ENCODE assay signal across 8 mouse cellular contexts in the genomic region with DNA sequence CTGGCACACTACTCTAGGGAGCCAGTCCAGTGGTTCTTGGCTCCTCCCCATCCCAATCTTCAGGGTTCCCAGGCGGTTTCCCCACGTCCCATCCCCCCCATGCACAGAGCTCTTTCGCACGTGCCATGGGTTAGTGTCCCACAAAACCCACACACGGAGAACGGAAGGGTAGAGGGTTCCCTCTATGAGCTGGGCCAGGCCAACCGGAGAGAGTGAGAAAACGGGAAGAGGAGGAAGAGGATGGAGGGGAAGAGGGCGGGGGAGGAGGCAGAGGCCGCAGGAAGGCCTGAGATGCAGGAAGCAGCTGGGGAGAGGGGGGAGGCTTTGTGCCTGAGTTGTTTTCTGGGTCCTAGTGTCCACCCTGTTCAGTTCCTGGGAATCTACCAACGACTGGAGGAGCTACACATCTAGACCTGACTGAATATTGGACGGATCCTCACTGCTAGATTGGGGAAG. TPM values are rescaled to one million over a fixed set of nuclear protein-coding genes. Genes with fewer than 3 reads are reported as not detected.
DNase-seq lines count a peak whose midpoint lies in the region; TF ChIP-seq lines count a peak whose summit lies in the region.

No protein-coding gene starts in this region.

- peak; percentile 64 for DNase-seq in adrenal gland, adult 18-20 months (ENCODE audit: low spot score in 2 of 2)
- DNase-seq in gastrocnemius, adult 8-10 months (ENCODE audit: low spot score in 2 of 2), result peak; percentile 60 to 77
- peak; percentile 92 for DNase-seq in hindlimb bud, embryonic 11.5 days (ENCODE audit: extremely low spot score, low read depth, low spot score)
- peak; percentile 75 to 88 for DNase-seq in left cerebral cortex, postnatal 10 days (ENCODE audit: extremely low spot score in 1 of 2, low spot score in 2 of 2)
- peak; percentile 75 for DNase-seq in right cerebral cortex, postnatal 14 days
- DNase-seq in yolk sac, embryonic 10.5 days (ENCODE audit: low spot score), result peak; percentile 88

- TF ChIP-seq POLR2A in cortical plate, adult 2 months (IDR thresholded peaks at IDR 0.05; ENCODE audit: extremely low read depth, insufficient read depth, low read length), result peak; percentile 40; the same call in 1 of the 2 replicates

- peak overlapping the region; percentile 82 for H3K27ac ChIP-seq in cortical plate, adult 2 months (ENCODE audit: insufficient read depth, low read length)

- H3K4me3 ChIP-seq in cortical plate, adult 2 months (ENCODE audit: insufficient read depth, low read length), result peak overlapping the region; percentile 53
- peak overlapping the region; percentile 99 for H3K4me3 ChIP-seq in megakaryocyte, embryonic 14.5 days (replicated peaks)

- peaks cover 24% of the 10 kb centered on the region for H3K36me3 ChIP-seq in megakaryocyte, embryonic 14.5 days (replicated peaks; ENCODE audit: low read length)

- H3K4me1 ChIP-seq in cortical plate, adult 2 months (ENCODE audit: control insufficient read depth, insufficient read depth, low read length), result peaks cover 9% of the 10 kb centered on the region; the same call in 1 of the 2 replicates
- H3K4me1 ChIP-seq in megakaryocyte, embryonic 14.5 days, result peaks cover 62% of the 10 kb centered on the region

- intact Hi-C loops in left cerebral cortex, postnatal 10 days (cut with DNase I), result no loop called here

- H3K9me3 ChIP-seq in megakaryocyte, embryonic 14.5 days, result no peaks in the 10 kb centered on the region

- no peaks in the 10 kb centered on the region for H3K27me3 ChIP-seq in megakaryocyte, embryonic 14.5 days (replicated peaks)

- no peak for TF ChIP-seq CTCF in cortical plate, adult 2 months (IDR thresholded peaks at IDR 0.05; ENCODE audit: extremely low read depth, insufficient read depth, low read length)

RNA-seq across cellular contexts. Expression of gene Ppp1r9b, which starts 1.2 kb away (rescaled TPM):
- total RNA-seq in adrenal gland, adult 18-20 months (2021), result 100 to 1,000 TPM; 107 to 115 TPM
- polyA plus RNA-seq in cortical plate, adult 2 months (2012; rRNA removed), result 284 and 326 TPM in 2 replicates
- 10 to 100 TPM; 15.8 to 23.9 (median 19.4) TPM for total RNA-seq in gastrocnemius, adult 8-10 months (2022)
- 100 to 1,000 TPM; 388 to 414 TPM for total RNA-seq in left cerebral cortex, postnatal 10 days (2021)
- polyA plus RNA-seq in megakaryocyte, embryonic 14.5 days (2012; ENCODE audit: insufficient read depth, low replicate concordance), result 211 and 280 TPM in 2 replicates

RNA-seq across cellular contexts. Expression of gene Sgca, which starts 13.5 kb away (rescaled TPM):
- under 1 TPM in 1 of 2 experiments, not detected in 1; 0.80 TPM for total RNA-seq in adrenal gland, adult 18-20 months (2021)
- polyA plus RNA-seq in cortical plate, adult 2 months (2012; rRNA removed), result 1.6 and 1.8 TPM in 2 replicates
- total RNA-seq in gastrocnemius, adult 8-10 months (2022), result 100 to 1,000 TPM; 272 to 306 (median 288) TPM
- total RNA-seq in left cerebral cortex, postnatal 10 days (2021), result under 1 TPM in 1 of 2 experiments, not detected in 1; 0.41 TPM
- polyA plus RNA-seq in megakaryocyte, embryonic 14.5 days (2012; ENCODE audit: insufficient read depth, low replicate concordance), result 0.51 TPM in 1 of 2 replicates, not detected in the other

RNA-seq across cellular contexts. Expression of gene Samd14, which starts 20.1 kb away (rescaled TPM):
- total RNA-seq in adrenal gland, adult 18-20 months (2021), result 1 to 10 TPM; 3.7 TPM
- 17.8 and 18.0 TPM in 2 replicates for polyA plus RNA-seq in cortical plate, adult 2 months (2012; rRNA removed)
- total RNA-seq in gastrocnemius, adult 8-10 months (2022), result under 1 TPM; 0.24 to 0.62 (median 0.45) TPM
- total RNA-seq in left cerebral cortex, postnatal 10 days (2021), result 10 to 100 TPM; 98.6 to 99.6 TPM
- polyA plus RNA-seq in megakaryocyte, embryonic 14.5 days (2012; ENCODE audit: insufficient read depth, low replicate concordance), result 775 and 2,394 TPM in 2 replicates

RNA-seq across cellular contexts. Expression of gene Hils1, which starts 22.2 kb away (rescaled TPM):
- not detected for total RNA-seq in adrenal gland, adult 18-20 months (2021)
- polyA plus RNA-seq in cortical plate, adult 2 months (2012; rRNA removed), result not detected in 2 replicates
- not detected for total RNA-seq in gastrocnemius, adult 8-10 months (2022)
- total RNA-seq in left cerebral cortex, postnatal 10 days (2021), result not detected
- polyA plus RNA-seq in megakaryocyte, embryonic 14.5 days (2012; ENCODE audit: insufficient read depth, low replicate concordance), result not detected in 2 replicates

RNA-seq across cellular contexts. Expression of gene Pdk2, which starts 51.6 kb away (rescaled TPM):
- total RNA-seq in adrenal gland, adult 18-20 months (2021), result 100 to 1,000 TPM in 1 of 2 experiments, 10 to 100 TPM in 1; 84.1 to 111 TPM
- polyA plus RNA-seq in cortical plate, adult 2 months (2012; rRNA removed), result 106 TPM in 2 replicates
- 100 to 1,000 TPM; 484 to 519 (median 495) TPM for total RNA-seq in gastrocnemius, adult 8-10 months (2022)
- 10 to 100 TPM; 43.8 to 50.6 TPM for total RNA-seq in left cerebral cortex, postnatal 10 days (2021)
- 35.1 and 38.6 TPM in 2 replicates for polyA plus RNA-seq in megakaryocyte, embryonic 14.5 days (2012; ENCODE audit: insufficient read depth, low replicate concordance)

Comparison
In these comparisons a context has a peak if more than half of its experiments do, and no peak if none do; other contexts are left out.
1. Peak in every context shown above with its lines: DNase-seq, H3K4me3 ChIP-seq and H3K27ac ChIP-seq.
2. RNA of gene Ppp1r9b, which starts 1.2 kb away (total RNA-seq): 388 to 414 TPM in left cerebral cortex, postnatal 10 days and 107 to 115 TPM in adrenal gland, adult 18-20 months; 15.8 to 23.9 TPM in gastrocnemius, adult 8-10 months; every median in the first group is over 4 times any median in the second.
3. RNA of gene Sgca, which starts 13.5 kb away (total RNA-seq): 272 to 306 TPM in gastrocnemius, adult 8-10 months; 0.80 TPM in adrenal gland, adult 18-20 months and 0.41 TPM in left cerebral cortex, postnatal 10 days; every median in the first group is over 100 times any median in the second.
4. RNA of gene Samd14, which starts 20.1 kb away (total RNA-seq): 98.6 to 99.6 TPM in left cerebral cortex, postnatal 10 days; 3.7 TPM in adrenal gland, adult 18-20 months and 0.24 to 0.62 TPM in gastrocnemius, adult 8-10 months; every median in the first group is over 10 times any median in the second.